Mouse (Mus musculus) R1 (cell line): ENCODE measurements around the gene Grin2d.

Source experiments
- DNase-seq: peaks from one replicate; pipeline ENCODE4 v3.0.0-alpha.2; 2018; ENCODE audit warnings: low read depth, low spot score

Gene Grin2d

GRCm38 (mm10) chr7:45784524-45785372 is 93.4 kb downstream of the Grin2d start, which contains the start of gene Sult2b1:
Sult2b1 (minus strand) TSS chr7:45784669.
- DNase-seq: peak; percentile 93

DNA sequence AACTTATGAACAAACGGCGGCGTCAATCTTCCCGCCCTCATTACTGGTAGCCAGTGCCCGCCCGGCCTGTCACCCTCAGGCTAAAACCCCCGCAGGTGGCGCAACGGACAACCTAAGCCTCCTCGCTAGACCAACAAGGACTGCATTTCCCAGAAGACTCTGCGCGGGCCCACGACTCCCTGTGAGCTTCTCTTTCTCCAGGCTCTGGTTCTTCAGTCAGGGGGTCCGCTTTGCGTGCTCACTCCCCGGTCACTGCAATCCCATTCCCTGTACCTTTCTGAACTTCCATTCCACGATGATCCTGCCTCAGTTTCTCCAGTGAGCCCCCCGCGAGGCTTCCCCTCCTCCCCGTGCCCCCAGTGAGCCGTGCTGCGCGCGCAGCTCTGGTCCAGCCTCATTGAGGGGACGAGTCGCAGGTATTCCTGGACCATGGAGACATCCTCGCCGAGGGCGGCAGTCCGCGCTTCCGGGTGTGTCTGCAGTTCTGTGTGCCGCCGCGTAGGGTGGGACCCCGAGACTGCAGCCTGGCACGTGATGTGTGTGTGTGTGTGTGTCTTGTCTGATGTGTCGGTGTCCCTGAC is 94.6 kb downstream of the Grin2d start, which contains the start of gene Lmtk3:
Gene Lmtk3 (plus strand): TSS at position 228 of the 581 bp plus-strand sequence.
- DNase-seq: peak; percentile 84

DNA sequence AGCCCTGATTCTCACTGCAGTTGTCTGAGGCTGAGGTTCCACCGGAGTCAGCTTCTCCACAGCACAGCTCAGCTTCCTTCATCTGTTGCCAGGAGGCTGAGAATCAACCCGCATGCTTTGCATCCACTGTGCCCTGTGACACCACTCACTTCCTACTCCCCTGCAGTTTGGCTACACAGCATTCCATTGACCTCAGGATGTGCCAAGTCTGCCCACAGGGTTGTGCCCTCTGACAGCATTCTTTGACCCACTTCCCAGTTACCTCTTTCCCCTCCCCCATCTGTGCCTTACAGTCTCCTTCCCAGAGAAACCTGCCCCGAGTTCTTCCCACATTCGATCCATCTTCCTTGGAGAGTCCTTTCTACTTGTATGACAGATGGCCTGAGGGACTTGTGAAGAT is 95.9 kb downstream of the Grin2d start:
- no peak for DNase-seq
